Comparison of ENCODE assay signal across 27 mouse cellular contexts in the genomic region with DNA sequence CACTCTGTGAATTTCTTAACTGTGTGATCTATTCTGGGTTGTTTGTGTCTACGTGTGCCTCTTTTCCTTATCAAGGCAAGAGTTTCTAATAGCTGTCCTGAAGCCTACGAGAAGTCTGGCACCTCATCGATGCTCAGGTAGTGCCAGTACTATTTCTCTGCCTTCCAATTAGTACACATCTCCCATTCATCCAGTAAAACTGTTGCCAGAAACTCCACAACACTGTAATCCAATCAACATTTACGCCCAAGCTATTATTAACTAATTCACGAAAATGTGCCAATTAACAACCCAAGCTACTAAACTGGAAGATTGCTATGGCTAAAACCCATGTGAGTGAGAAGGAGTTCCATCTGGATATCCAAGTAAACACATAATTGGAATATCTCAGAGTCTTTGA.
"Had no signal": no experiment of that assay in that cellular context is flagged by ENCODE, and none has a peak within 500 bp of the region (broad histone marks: within the 10 kb centered on the region; RNA-seq: fewer than 3 reads in every experiment).

No protein-coding gene starts in this region.

- ATAC-seq: hindbrain, postnatal 0 days; intestine, embryonic 16.5 days; liver, postnatal 0 days had no signal

- H3K27ac ChIP-seq: heart, adult 2 months; heart, embryonic 13.5 days; heart, embryonic 15.5 days; hindbrain, embryonic 13.5 days; hindbrain, embryonic 15.5 days; hindbrain, postnatal 0 days; layer of hippocampus, adult 2 months; left cerebral cortex, adult 2 months; limb, embryonic 10.5 days; limb, embryonic 12.5 days; liver, embryonic 13.5 days; liver, embryonic 15.5 days had no signal

- H3K4me1 ChIP-seq: heart, embryonic 13.5 days; heart, embryonic 15.5 days; hindbrain, embryonic 13.5 days; hindbrain, embryonic 15.5 days; limb, embryonic 10.5 days; limb, embryonic 12.5 days; liver, embryonic 13.5 days; liver, embryonic 15.5 days had no signal

- DNase-seq: gastrocnemius, postnatal 14 days; gastrocnemius, postnatal 36 days; heart, adult 11 months; heart, adult 2 months; heart, postnatal 14 days; heart, postnatal 36 days; kidney, adult 11 months; kidney, adult 8-10 months; kidney, postnatal 10 days; kidney, postnatal 25 days; kidney, postnatal 4 days; liver; liver, embryonic 13.5 days; liver, postnatal 0 days had no signal

- H3K9me3 ChIP-seq: heart, embryonic 13.5 days; heart, embryonic 15.5 days; hindbrain, embryonic 13.5 days; hindbrain, embryonic 15.5 days; limb, embryonic 10.5 days; limb, embryonic 12.5 days; liver, embryonic 13.5 days; liver, embryonic 15.5 days had no signal

- H3K4me2 ChIP-seq: heart, embryonic 11.5 days; heart, embryonic 13.5 days; heart, embryonic 15.5 days; hindbrain, embryonic 13.5 days; hindbrain, embryonic 15.5 days; limb, embryonic 12.5 days; liver, embryonic 11.5 days; liver, embryonic 13.5 days; liver, embryonic 15.5 days had no signal

- H3K4me3 ChIP-seq: heart, adult 2 months; heart, embryonic 13.5 days; heart, embryonic 15.5 days; hindbrain, embryonic 13.5 days; hindbrain, embryonic 15.5 days; layer of hippocampus, adult 2 months; left cerebral cortex, adult 2 months; limb, embryonic 10.5 days; limb, embryonic 12.5 days; liver, embryonic 13.5 days; liver, embryonic 15.5 days had no signal

- H3K27me3 ChIP-seq: heart, embryonic 13.5 days; heart, embryonic 15.5 days; hindbrain, embryonic 13.5 days; hindbrain, embryonic 15.5 days; limb, embryonic 12.5 days; liver, embryonic 13.5 days; liver, embryonic 15.5 days had no signal

- H3K9ac ChIP-seq: heart, embryonic 13.5 days; heart, embryonic 15.5 days; hindbrain, embryonic 13.5 days; hindbrain, embryonic 15.5 days; limb, embryonic 12.5 days; liver, embryonic 13.5 days; liver, embryonic 15.5 days; liver, postnatal 0 days had no signal

- H3K36me3 ChIP-seq: heart, embryonic 13.5 days; heart, embryonic 15.5 days; hindbrain, embryonic 13.5 days; hindbrain, embryonic 15.5 days; limb, embryonic 10.5 days; limb, embryonic 12.5 days; liver, embryonic 13.5 days; liver, embryonic 15.5 days had no signal
